Mouse (Mus musculus) liver, adult 2 months (tissue): Measurements from ENCODE around the gene Plch2. TPM values are rescaled to one million over a fixed set of nuclear protein-coding genes. Genes with fewer than 3 reads are reported as not detected.

Experiments
- DNase-seq: peaks from one replicate; pipeline ENCODE4 v3.0.0-alpha.2; 2011; ENCODE audit warnings: low read depth, low spot score; ENCODE audit errors: extremely low read depth
- H3K27ac ChIP-seq: fragments of 200-500 bp; replicated peaks from 2 replicates; pipeline ENCODE4 v1.5.1; 2012; ENCODE audit warnings: low read depth, mild to moderate bottlenecking, control low read depth, inconsistent platforms, low read length; ENCODE audit not compliant: insufficient read depth
- H3K27me3 ChIP-seq: fragments of 200-500 bp; 2 replicates; pipeline ENCODE4 v1.6.1; 2012; ENCODE audit warnings: mild to moderate bottlenecking, moderate library complexity, low read length, inconsistent platforms; ENCODE audit not compliant: control insufficient read depth, insufficient read depth
- H3K36me3 ChIP-seq: fragments of 200-500 bp; 2 replicates; pipeline ENCODE4 v1.6.1; 2012; ENCODE audit warnings: low read length, inconsistent platforms; ENCODE audit not compliant: control insufficient read depth, insufficient read depth
- H3K4me1 ChIP-seq: fragments of 200-500 bp; 2 replicates; pipeline ENCODE4 v1.6.1; 2011; ENCODE audit warnings: low read length; ENCODE audit not compliant: control insufficient read depth, insufficient read depth
- H3K4me3 ChIP-seq: fragments of 200-500 bp; 2 replicates; pipeline ENCODE4 v1.5.1; 2011; ENCODE audit warnings: low read depth, mild to moderate bottlenecking, control low read depth, low read length, moderate library complexity; ENCODE audit not compliant: insufficient read depth
- H3K79me2 ChIP-seq: fragments of 200-500 bp; 2 replicates; pipeline ENCODE4 v1.6.1; 2012; ENCODE audit warnings: inconsistent platforms, mild to moderate bottlenecking, low read length, moderate library complexity; ENCODE audit not compliant: control insufficient read depth, insufficient read depth
- H3K9ac ChIP-seq: fragments of 200-500 bp; 2 replicates; pipeline ENCODE4 v1.6.1; 2012; ENCODE audit warnings: low read depth, mild to moderate bottlenecking, control low read depth, inconsistent platforms, low read length
- CTCF ChIP-seq: fragments of 200-500 bp; IDR thresholded peaks from 2 replicates; pipeline ENCODE4 v1.5.1; 2011; ENCODE audit warnings: low read depth, low read length, control low read depth
- POLR2A ChIP-seq: fragments of 200-500 bp; IDR thresholded peaks from 2 replicates; pipeline ENCODE4 v1.6.1; 2011; ENCODE audit warnings: low read length, control low read depth; ENCODE audit not compliant: insufficient read depth; ENCODE audit errors: extremely low read depth
- WGBS: fragments of 180-500 bp; shearing (Covaris S2); methylation state at CpG from one replicate; pipeline ENCODE4 v1.1.7; 2018; 5-methylcytosine and 5-hydroxymethylcytosine counted together
- polyA plus RNA-seq: library from polyadenylated mRNA; depleted of rRNA; stranded (reverse); fragments of >200 nt; gene quantifications from 2 replicates; pipeline ENCODE4 v1.2.3, GENCODE M21; 2012
- total RNA-seq: library from RNA; depleted of rRNA; stranded (reverse); fragments of >200 nt; gene quantifications from 2 replicates; pipeline ENCODE4 v1.2.3, GENCODE M21; 2014

Plch2 gene
- total and polyA plus RNA-seq, 2 experiments = 0.01 TPM; not detected in 1

DNA sequence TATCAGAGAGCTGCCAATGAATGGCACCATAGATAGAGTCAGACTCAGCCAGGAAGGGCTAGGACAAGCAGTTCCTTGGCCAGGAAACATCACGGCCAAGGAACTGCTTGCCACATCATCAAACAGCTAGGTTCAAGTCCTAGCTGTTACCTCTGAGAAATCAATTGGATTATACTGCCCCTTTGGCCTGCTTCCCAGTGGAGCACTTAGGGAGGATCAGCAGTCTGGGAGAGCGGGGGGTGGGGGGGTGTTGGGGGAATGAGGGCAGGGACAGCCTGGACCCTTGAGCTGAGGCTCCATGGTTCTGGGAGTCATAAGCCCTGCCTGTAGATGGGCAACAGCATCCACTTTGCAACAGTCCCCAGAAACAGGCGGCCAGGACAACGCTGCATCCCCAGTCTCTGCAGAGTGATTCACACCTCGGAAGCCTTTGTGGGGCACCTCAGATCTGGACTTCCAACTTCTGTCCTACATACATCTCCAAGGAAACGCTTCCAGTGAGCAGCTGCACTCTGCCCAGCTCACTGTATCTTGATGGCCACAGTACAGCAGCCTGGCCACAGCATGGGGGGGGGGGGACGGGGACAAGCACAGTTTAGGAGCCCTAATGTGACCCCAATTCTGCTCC, 34.2 kb downstream of the Plch2 start:
- no peak overlapping the region for H3K9ac ChIP-seq
- no peaks in the 10 kb centered on the region for H3K4me1 ChIP-seq
- no peak overlapping the region for H3K27ac ChIP-seq
- no peaks in the 10 kb centered on the region for H3K36me3 ChIP-seq
- H3K4me3 ChIP-seq = no peak overlapping the region
- TF ChIP-seq POLR2A = no peak
- no peak for TF ChIP-seq CTCF
- no peak for DNase-seq
- H3K27me3 ChIP-seq = no peaks in the 10 kb centered on the region
- no peaks in the 10 kb centered on the region for H3K79me2 ChIP-seq
- WGBS = 79% methylated on average over 7 of the region's 7 CpGs

DNA sequence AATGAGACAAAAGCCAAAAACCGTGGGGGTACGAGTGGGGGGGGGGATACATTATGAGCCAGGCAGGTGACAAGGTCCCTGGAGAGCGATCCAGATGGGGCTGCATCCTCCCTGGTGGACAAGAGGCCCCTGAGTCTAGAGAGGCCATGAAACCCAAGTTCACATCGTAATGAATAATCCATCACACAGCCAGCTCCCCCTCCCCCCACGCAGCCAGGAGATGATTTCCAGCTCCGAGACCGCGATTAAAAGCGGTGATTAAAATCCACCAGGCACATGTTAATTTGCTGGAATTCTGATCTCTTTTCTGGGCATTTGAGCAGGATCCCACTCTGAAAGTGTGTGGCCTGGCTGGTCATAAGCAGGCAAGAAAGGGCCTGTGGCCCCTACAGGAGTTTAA, 35.8 kb downstream of the Plch2 start:
- H3K9ac ChIP-seq = no peak overlapping the region
- peaks cover 5% of the 10 kb centered on the region; the same call in 1 of the 2 replicates for H3K4me1 ChIP-seq
- no peak for TF ChIP-seq POLR2A
- no peak for TF ChIP-seq CTCF
- no peak overlapping the region for H3K27ac ChIP-seq
- H3K4me3 ChIP-seq = no peak overlapping the region
- H3K36me3 ChIP-seq = no peaks in the 10 kb centered on the region
- no peak for DNase-seq
- 82% methylated on average over 9 of the region's 9 CpGs for WGBS
- no peaks in the 10 kb centered on the region for H3K79me2 ChIP-seq
- no peaks in the 10 kb centered on the region for H3K27me3 ChIP-seq

DNA sequence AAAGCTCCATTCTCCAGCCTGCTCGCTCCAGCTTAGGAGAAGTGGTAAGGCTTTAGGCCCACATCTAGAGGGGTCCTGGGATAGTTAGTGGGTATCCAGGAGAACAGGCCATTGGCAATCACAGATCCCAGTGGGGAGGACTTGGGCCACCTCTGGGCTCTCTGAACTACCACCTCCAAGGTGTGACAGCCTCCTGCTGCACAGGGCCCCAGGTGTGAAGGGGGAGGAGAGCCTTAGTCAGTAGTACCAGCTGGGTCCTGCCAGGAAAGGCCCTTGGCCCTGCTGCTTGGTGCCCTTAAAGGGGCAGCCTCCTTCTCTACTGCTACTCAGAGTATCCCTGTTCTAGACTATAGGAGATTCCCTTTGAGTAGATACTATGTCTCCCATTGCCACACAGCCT, 36.4 kb downstream of the Plch2 start:
- Histone ChIP-seq H3K27me3 (no peaks in the 10 kb centered on the region), H3K4me3 (no peak overlapping the region), H3K79me2 (no peaks in the 10 kb centered on the region), H3K4me1 (peaks cover 9% of the 10 kb centered on the region; the same call in 1 of the 2 replicates), H3K9ac (no peak overlapping the region), H3K27ac (no peak overlapping the region), H3K36me3 (no peaks in the 10 kb centered on the region)
- WGBS = 89% methylated on average over 1 of the region's 1 CpGs
- TF ChIP-seq POLR2A (no peak), CTCF (no peak)
- no peak for DNase-seq

DNA sequence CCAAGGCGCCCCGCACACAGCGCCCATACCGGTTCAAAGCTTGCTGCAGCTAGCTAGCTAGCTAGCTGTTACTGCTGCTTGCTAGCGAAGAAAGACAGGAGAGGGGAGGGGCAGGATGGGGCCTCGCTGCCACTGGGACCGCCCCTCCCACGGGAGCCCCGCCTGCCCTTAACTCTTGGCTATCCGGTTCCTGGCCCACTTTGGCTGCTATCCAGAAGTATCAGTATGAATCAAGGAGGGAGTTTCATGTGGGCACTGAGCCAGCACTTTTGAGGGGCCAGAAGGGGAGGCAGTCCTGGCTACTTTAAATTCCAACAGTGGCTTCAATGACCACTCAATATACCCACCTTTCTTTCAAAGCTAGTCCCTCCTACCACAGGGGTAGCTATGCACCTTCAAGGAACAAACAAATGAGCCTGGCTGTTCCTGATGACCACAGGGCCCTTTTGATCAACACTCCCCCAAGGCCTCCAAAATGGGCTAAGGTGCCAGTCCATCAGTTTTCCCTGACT, 37.2 kb downstream of the Plch2 start:
- no peaks in the 10 kb centered on the region for H3K36me3 ChIP-seq
- no peak overlapping the region for H3K9ac ChIP-seq
- no peaks in the 10 kb centered on the region for H3K79me2 ChIP-seq
- H3K4me1 ChIP-seq = peaks cover 9% of the 10 kb centered on the region; the same call in 1 of the 2 replicates
- no peak overlapping the region for H3K27ac ChIP-seq
- no peaks in the 10 kb centered on the region for H3K27me3 ChIP-seq
- no peak for DNase-seq
- no peak overlapping the region for H3K4me3 ChIP-seq
- no peak for TF ChIP-seq POLR2A
- TF ChIP-seq CTCF = no peak
- WGBS = 9% methylated on average over 10 of the region's 10 CpGs

DNA sequence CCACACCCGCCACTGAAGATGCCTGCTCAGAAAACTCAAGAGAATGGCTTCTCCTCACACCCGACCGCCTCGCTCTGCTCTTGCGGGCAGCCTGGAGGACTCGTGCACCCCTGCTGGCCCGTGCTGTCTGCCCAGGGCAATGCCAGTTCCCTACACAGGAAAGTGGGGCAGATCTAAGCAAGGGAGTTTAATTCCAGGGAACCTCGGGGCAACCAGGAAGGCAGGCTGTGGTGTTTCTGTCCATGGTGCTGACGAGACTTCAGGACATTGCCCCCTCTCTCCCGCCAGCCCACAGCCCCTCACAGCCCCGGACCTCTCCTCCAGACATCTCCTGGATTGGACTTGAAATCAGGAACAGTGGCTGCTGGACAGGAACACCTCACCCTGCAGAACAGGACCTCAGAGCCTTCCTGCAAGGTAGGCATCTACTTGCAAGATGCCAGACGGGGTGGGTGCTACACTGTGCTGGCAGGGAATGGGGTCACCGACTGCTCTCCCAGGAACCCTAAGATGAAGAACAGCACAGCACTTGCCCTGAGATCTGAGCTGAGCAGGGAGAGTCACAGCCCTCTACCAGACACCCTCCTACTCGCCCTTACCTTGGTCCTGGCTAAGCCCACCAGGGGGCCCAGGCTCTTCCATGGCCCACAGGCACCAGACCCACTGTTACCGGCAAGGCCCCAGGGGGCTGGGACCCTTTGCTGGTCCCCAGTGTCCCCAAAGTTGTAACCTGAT, 37.8 kb downstream of the Plch2 start:
- TF ChIP-seq POLR2A = no peak
- no peak for TF ChIP-seq CTCF
- Histone ChIP-seq H3K27me3 (no peaks in the 10 kb centered on the region), H3K4me1 (peaks cover 9% of the 10 kb centered on the region; the same call in 1 of the 2 replicates), H3K79me2 (no peaks in the 10 kb centered on the region), H3K9ac (no peak overlapping the region), H3K27ac (no peak overlapping the region), H3K36me3 (no peaks in the 10 kb centered on the region), H3K4me3 (no peak overlapping the region)
- 17% methylated on average over 15 of the region's 15 CpGs for WGBS
- no peak for DNase-seq

DNA sequence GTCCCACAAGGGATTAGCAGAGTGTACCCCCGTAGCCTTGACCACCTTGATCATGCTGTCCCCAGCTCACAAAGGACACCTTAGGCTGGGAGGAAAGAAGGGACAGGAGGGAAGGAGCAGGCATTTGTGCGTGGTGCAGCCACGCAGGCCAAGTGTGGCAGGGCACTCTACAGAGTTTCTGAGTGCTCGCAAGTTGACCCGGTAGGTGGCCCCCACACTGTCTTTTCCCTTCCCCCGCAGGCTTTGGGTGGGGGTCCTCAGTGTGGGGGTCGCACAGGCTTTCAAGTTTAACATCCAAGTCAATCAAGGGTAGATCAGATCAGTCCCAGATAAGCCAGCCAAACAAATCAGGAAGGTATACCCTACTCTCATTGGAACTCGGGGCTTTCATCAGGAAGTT, 38.5 kb downstream of the Plch2 start:
- Histone ChIP-seq H3K79me2 (no peaks in the 10 kb centered on the region), H3K9ac (no peak overlapping the region), H3K4me3 (no peak overlapping the region), H3K27ac (no peak overlapping the region), H3K4me1 (peaks cover 9% of the 10 kb centered on the region; the same call in 1 of the 2 replicates), H3K27me3 (no peaks in the 10 kb centered on the region), H3K36me3 (no peaks in the 10 kb centered on the region)
- TF ChIP-seq CTCF (no peak), POLR2A (no peak)
- 77% methylated on average over 8 of the region's 8 CpGs for WGBS
- no peak for DNase-seq
